Mouse (Mus musculus): ENCODE measurements at regions not wholly inside any gene's neighbourhood (a gene's known extent, or its start where the extent isn't known, plus 50 kb on each side); places are given as distances from the start of the nearest gene placed in this dataset.

- H3K79me2 ChIP-seq (ENCODE audit: control insufficient read depth, insufficient read depth, low read length, poor library complexity) = no peaks in the 10 kb centered on the region
- no peak overlapping the region for H3K9ac ChIP-seq (ENCODE audit: control insufficient read depth, low read depth, low read length, poor library complexity, severe bottlenecking)
- H3K27ac ChIP-seq (ENCODE audit: control insufficient read depth, low read depth, low read length) = no peak overlapping the region
- no peak for TF ChIP-seq TCF12 (IDR thresholded peaks at IDR 0.05; ENCODE audit: low read depth, low read length)
- TF ChIP-seq UBTF (IDR thresholded peaks at IDR 0.05; ENCODE audit: borderline replicate concordance, insufficient read depth, low read depth, low read length) = no peak
- no peak for TF ChIP-seq GATA1 (IDR thresholded peaks at IDR 0.05; ENCODE audit: low read depth, low read length)
- H3K4me1 ChIP-seq (ENCODE audit: control insufficient read depth in 1 of 2, insufficient read depth in 2 of 2, low read length in 2 of 2) = no peaks in the 10 kb centered on the region
- DNase-seq (ENCODE audit: low read depth, low spot score) = no peak
- H3K9me3 ChIP-seq (replicated peaks; ENCODE audit: insufficient read depth, low read length) = no peaks in the 10 kb centered on the region
- H3K27me3 ChIP-seq (ENCODE audit: control insufficient read depth in 1 of 2, insufficient read depth in 2 of 2, low read length in 2 of 2) = no peaks in the 10 kb centered on the region
- H3K4me3 ChIP-seq (ENCODE audit: control insufficient read depth in 1 of 2, insufficient read depth in 1 of 2, low read depth in 2 of 2, low read length in 2 of 2) = no peak overlapping the region
- H3K36me3 ChIP-seq (ENCODE audit: control insufficient read depth in 1 of 2, insufficient read depth in 2 of 2, low read length in 2 of 2) = no peaks in the 10 kb centered on the region
Observed at GRCm38 (mm10) chr16:73450634-73451245, 960.9 kb downstream of the Robo2 start.

- H3K9ac ChIP-seq (ENCODE audit: control insufficient read depth, low read depth, low read length, poor library complexity, severe bottlenecking) = no peak overlapping the region
- no peak for DNase-seq (ENCODE audit: low read depth, low spot score)
- no peaks in the 10 kb centered on the region for H3K9me3 ChIP-seq (replicated peaks; ENCODE audit: insufficient read depth, low read length)
- TF ChIP-seq TAL1 (IDR thresholded peaks at IDR 0.05; ENCODE audit: low read length) (no peak), SIN3A (IDR thresholded peaks at IDR 0.05; ENCODE audit: low read length) (no peak), POLR2A (IDR thresholded peaks at IDR 0.05; ENCODE audit: control insufficient read depth in 1 of 2, insufficient read depth in 1 of 2, low read depth in 1 of 2, low read length in 2 of 2, poor library complexity in 1 of 2) (no peak), JUND (IDR thresholded peaks at IDR 0.05; ENCODE audit: low read depth, low read length) (no peak), USF1 (IDR thresholded peaks at IDR 0.05; ENCODE audit: low read depth, low read length) (no peak), EP300 (IDR thresholded peaks at IDR 0.05; ENCODE audit: low read depth in 1 of 2, low read length in 2 of 2) (no peak), SMC3 (IDR thresholded peaks at IDR 0.05; ENCODE audit: low read depth, low read length) (no peak), MAFK (IDR thresholded peaks at IDR 0.05; ENCODE audit: borderline replicate concordance, low read depth, low read length) (no peak), ZNF384 (IDR thresholded peaks at IDR 0.05; ENCODE audit: low read depth, low read length) (no peak), RAD21 (IDR thresholded peaks at IDR 0.05; ENCODE audit: low read depth, low read length) (no peak)
- no peak overlapping the region for H3K4me3 ChIP-seq (ENCODE audit: control insufficient read depth in 1 of 2, insufficient read depth in 1 of 2, low read depth in 2 of 2, low read length in 2 of 2)
- H3K27ac ChIP-seq (ENCODE audit: control insufficient read depth, low read depth, low read length) = no peak overlapping the region
- no peaks in the 10 kb centered on the region for H3K27me3 ChIP-seq (ENCODE audit: control insufficient read depth in 1 of 2, insufficient read depth in 2 of 2, low read length in 2 of 2)
- H3K79me2 ChIP-seq (ENCODE audit: control insufficient read depth, insufficient read depth, low read length, poor library complexity) = no peaks in the 10 kb centered on the region
- H3K36me3 ChIP-seq (ENCODE audit: control insufficient read depth in 1 of 2, insufficient read depth in 2 of 2, low read length in 2 of 2) = no peaks in the 10 kb centered on the region
- no peaks in the 10 kb centered on the region for H3K4me1 ChIP-seq (ENCODE audit: control insufficient read depth in 1 of 2, insufficient read depth in 2 of 2, low read length in 2 of 2)
Observed at GRCm38 (mm10) chr16:73449836-73450235, 961.8 kb downstream of the Robo2 start.

GRCm38 (mm10) chr16:73435726-73436125, 975.9 kb downstream of the Robo2 start:
- Histone ChIP-seq H3K4me1 (ENCODE audit: control insufficient read depth in 1 of 2, insufficient read depth in 2 of 2, low read length in 2 of 2) (no peaks in the 10 kb centered on the region), H3K36me3 (ENCODE audit: control insufficient read depth in 1 of 2, insufficient read depth in 2 of 2, low read length in 2 of 2) (no peaks in the 10 kb centered on the region), H3K4me3 (ENCODE audit: control insufficient read depth in 1 of 2, insufficient read depth in 1 of 2, low read depth in 2 of 2, low read length in 2 of 2) (no peak overlapping the region), H3K27me3 (ENCODE audit: control insufficient read depth in 1 of 2, insufficient read depth in 2 of 2, low read length in 2 of 2) (no peaks in the 10 kb centered on the region), H3K9me3 (replicated peaks; ENCODE audit: insufficient read depth, low read length) (no peaks in the 10 kb centered on the region), H3K27ac (ENCODE audit: control insufficient read depth, low read depth, low read length) (no peak overlapping the region), H3K79me2 (ENCODE audit: control insufficient read depth, insufficient read depth, low read length, poor library complexity) (no peaks in the 10 kb centered on the region), H3K9ac (ENCODE audit: control insufficient read depth, low read depth, low read length, poor library complexity, severe bottlenecking) (no peak overlapping the region)
- TF ChIP-seq HCFC1 (IDR thresholded peaks at IDR 0.05; ENCODE audit: low read depth, low read length) (no peak), ZKSCAN1 (IDR thresholded peaks at IDR 0.05; ENCODE audit: low read depth, low read length) (no peak), GATA1 (IDR thresholded peaks at IDR 0.05; ENCODE audit: low read depth, low read length) (no peak), POLR2A (IDR thresholded peaks at IDR 0.05; ENCODE audit: control insufficient read depth in 1 of 2, insufficient read depth in 1 of 2, low read depth in 1 of 2, low read length in 2 of 2, poor library complexity in 1 of 2) (no peak), EP300 (IDR thresholded peaks at IDR 0.05; ENCODE audit: low read depth in 1 of 2, low read length in 2 of 2) (no peak), ETS1 (IDR thresholded peaks at IDR 0.05; ENCODE audit: low read depth, low read length) (no peak), USF2 (IDR thresholded peaks at IDR 0.05; ENCODE audit: borderline replicate concordance in 1 of 2, insufficient read depth in 1 of 2, low read depth in 1 of 2, low read length in 2 of 2) (no peak), MXI1 (IDR thresholded peaks at IDR 0.05; ENCODE audit: low read depth, low read length) (no peak), TAL1 (IDR thresholded peaks at IDR 0.05; ENCODE audit: low read length) (no peak), E2F4 (IDR thresholded peaks at IDR 0.05; ENCODE audit: borderline replicate concordance, low read depth, low read length) (no peak), UBTF (IDR thresholded peaks at IDR 0.05; ENCODE audit: borderline replicate concordance, insufficient read depth, low read depth, low read length) (no peak), GABPA (IDR thresholded peaks at IDR 0.05; ENCODE audit: low read depth, low read length) (no peak), CHD1 (IDR thresholded peaks at IDR 0.05; ENCODE audit: low read depth, low read length) (no peak), JUND (IDR thresholded peaks at IDR 0.05; ENCODE audit: low read depth, low read length) (no peak), MAFK (IDR thresholded peaks at IDR 0.05; ENCODE audit: borderline replicate concordance, low read depth, low read length) (no peak)
- DNase-seq (ENCODE audit: low read depth, low spot score) = no peak

All from MEL (cell line).